Mouse (Mus musculus): ENCODE results near the gene Col9a2.
A peak's percentile ranks its signal among the peaks of the same experiment; 100 is the strongest.

Col9a2 gene

DNA sequence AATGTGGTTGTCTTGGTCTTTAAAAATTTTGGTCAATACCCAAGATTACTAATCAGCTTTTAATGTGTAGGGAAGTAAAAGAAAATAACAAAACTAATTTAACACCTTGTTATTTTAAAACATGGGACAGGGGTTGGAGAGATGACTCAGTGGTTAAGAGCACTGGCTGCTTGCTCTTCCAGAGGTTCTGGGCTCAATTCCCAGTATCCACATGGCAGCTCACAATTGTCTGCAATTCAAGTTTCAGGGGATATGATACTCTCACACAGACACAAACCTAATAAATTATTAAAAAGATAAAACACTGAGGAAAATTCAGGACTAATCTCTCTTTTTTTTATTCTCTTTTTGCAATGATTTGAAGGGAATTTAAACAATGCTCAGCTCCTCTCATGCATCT, 45.3 kb downstream of the Col9a2 start:
- DNase-seq (ENCODE audit: low read depth) = no peak

DNA sequence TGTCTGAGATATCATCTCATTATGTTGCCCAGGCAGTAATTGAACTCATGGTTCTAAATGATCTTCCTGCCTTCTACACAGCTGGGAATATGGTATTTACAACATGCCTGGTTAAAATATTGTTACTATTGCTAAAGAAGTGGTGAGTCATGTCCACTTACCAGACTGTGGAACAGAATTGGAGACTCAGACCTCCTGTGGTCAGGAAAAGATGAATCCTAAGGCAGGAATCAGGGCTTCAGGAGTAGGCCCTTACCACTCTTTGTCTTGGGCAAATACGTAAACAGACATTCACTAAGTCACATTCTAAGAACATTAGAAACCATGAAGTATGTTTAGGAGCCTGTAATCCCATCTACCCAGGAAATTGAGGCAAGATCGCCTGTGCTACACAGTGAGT, 49.5 kb downstream of the Col9a2 start:
- DNase-seq (ENCODE audit: low read depth) = peak; percentile 56

DNA sequence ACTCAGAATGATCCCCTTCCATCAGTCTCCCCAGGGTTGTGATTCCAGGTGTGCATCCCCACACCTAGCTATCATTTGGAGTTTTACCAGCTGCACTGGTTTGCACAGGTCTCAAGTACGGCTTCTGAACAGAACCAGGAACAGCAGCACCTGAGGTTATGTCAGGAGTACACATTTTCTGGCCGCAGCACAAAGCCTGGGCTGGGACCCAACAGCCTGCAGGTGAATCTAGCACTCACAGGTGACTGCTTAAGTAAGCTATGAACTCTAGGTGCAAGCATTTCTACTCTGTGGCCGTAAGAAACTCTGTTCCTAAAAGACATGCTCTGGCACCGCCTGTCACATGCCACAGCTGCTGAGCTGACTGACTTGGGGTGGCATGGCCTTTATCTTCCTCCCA, 51.0 kb downstream of the Col9a2 start:
- no peak for DNase-seq (ENCODE audit: low read depth)

DNA sequence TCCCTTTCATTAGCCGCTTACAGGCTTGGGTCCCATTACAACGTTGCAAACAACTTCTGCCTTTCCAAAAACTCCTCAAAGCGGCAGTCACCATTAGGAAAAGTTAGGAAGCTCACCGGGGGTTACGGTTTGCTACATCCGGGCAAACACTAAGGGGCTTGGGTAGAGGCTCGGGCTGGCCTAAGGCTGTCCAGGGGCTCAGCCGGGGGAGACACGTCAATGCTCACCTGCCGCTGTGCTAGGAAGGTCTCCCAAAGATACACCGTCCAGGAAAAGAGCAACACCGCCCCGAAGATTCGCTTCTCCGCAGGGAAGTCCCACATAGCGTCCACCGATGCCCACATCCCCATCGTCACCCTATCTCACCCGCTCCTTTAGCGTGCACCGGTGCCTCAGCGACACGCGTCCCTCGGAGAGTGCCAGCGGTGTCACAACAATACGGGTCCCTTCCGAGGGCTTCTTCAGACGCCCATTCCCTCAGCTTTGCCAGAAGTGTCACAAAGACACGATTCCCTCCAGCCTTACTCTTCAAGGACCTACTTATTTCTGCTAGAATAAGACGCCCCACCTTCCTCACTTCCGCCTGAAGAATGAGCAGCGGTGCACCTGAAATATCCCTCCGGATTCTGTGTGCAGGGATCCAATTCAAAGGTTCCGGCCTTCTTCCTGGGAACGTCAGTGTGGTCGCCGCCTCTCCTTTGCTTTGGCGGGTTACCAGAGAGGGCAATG, 58.6 kb downstream of the Col9a2 start, which contains the start of gene Zmpste24:
TSS of gene Zmpste24 (minus strand) at position 592 of the 729 bp plus-strand sequence.
- peak; percentile 97 for DNase-seq (ENCODE audit: low read depth)

DNA sequence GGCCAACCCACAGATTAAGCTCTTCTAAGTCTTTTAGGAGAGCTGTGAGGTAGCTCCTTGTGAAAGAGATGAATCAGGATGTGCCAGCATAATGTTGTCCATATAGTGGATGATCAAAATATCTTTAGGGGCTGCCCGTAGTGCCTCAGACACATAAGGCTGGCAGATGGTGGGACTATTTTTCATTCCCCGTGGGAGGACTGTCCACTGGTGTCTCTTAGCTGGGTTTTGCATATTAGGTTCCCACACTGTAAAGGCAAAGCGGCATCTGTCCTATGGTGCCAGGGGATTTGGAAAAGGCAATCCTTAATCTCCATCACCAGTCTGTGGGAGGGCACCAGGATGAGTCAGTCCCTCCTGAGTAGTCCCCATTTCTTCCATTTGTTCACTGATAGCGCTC, 64.1 kb downstream of the Col9a2 start:
- DNase-seq (ENCODE audit: low read depth) = no peak
